Mouse (Mus musculus) erythroblast, embryonic 14.5 days (primary cell): ENCODE data around the gene Acp5.

ENCODE experiments used
- GATA1 ChIP-seq: IDR thresholded peaks from 2 replicates; pipeline ENCODE4 v1.6.1; 2012; ENCODE audit warnings: low read length, inconsistent platforms, mixed read lengths
- TAL1 ChIP-seq: IDR thresholded peaks from 3 replicates; pipeline ENCODE4 v1.6.1; 2012; ENCODE audit warnings: low read length, inconsistent platforms, mixed read lengths

- TF ChIP-seq GATA1, result no peak
- no peak for TF ChIP-seq TAL1
Observed at GRCm38 (mm10) chr9:22162912-22163311, 27.4 kb upstream of the Acp5 start.
